Mouse (Mus musculus): ENCODE results near the gene Cox20.
"Not testable (repeated sequence)": the region's sequence is repeated elsewhere in the genome, so short reads cannot be mapped to it uniquely, and the experiment has no call there.

Cox20 gene

DNA sequence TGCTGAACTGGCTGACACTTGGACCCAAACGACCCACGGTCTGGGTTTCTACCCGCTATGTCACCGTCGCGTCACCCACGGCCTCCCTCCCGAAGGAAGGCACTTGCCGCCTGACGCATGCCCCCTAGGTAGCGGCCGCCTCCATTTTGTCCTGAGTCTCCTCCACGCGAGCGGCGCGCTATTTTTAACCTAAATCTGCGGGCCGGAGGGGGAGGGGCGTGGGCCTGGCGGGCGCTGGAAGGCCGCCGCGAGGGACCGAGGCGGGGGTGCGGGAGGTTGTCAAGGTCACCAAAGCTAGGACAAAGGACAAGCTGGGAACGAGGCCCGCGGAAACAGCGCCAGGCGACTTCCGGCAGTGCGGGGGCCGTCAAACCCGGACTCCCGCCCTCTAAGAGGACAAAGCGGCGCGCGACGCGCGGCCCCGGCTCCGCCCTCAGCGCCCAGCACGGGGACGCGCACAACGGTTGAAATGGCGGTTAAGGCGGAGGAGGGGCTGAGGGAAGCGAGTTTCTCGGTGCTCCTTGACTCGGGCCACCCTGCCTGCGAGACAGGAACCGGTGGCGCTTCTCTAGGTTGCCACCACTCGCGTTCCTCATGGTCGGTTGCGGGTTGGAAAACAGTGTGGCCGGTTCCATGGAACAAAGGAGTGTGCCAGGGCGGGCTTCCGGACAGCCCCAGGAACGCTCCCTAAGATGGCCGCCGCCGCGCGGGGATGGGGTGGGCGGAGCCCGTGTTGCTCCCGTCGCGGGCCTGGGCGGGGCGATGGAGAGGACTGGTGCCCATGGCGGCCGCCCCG, at the start of gene Cox20:
Gene Cox20, plus strand, starts transcription at position 742 of the 796 bp plus-strand sequence.
- CTCF ChIA-PET: no interaction called here

DNA sequence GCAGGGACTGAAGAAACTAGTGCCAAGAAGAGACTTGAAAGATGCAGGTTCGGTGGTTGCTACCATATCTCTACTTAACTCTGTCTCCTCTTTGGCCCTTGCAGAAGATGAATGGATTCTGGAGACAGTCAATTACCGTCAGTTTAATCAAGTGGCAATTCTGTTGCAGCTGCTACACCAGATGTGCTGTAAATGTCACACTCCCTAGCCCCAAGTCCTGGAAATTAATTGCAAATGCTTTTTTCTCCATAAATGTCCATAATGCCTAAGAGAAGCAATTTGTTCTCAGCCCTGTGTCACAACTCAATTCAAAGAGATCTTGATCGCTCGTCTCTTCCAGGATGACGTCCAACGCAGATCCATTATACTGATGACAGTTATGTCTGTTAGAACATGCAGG, 48.3 kb upstream of the Cox20 start:
- CTCF ChIA-PET: no interaction called here

DNA sequence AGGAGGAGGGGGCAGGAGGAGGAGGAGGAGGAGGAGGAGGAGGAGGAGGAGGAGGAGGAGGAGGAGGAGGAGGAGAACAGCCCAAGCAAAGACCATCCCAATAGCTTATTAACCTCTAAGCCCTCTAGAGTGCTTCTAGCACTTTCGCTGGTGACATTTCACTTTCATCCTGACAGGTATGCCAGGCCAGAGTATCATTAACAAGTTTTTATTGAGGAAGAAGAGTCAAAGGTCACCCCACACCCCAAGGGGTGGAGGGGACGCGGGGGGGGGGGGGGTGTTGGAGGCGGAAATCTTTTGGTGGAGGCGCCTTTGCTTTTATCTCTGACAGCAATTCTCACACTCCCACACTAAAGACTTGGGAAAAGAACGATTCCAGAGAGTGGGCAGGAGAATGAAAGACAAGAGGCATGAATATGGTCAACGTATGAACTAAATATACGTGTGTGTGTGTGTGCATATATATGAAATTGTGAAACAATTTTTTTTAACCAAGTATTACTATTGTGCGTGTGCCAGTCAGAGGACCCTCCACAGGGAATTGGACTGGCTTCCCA, 43.7 kb upstream of the Cox20 start:
- CTCF ChIA-PET: no interaction called here

DNA sequence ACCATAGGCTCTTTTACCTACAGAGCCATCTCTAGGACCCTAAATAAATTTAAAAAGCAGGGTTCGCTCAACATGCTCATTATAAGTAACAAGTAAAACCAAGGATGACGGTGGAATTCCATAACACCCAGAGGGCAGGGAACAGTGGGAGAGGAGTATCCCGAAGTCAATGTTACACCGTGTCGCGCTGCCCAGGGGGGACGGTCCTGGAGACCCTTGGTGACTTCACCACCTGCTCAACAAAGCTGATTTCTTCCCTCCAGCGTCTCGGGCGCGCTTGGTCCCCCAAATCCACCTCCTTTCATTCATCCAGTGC, 43.2 kb upstream of the Cox20 start:
- CTCF ChIA-PET: no interaction called here

DNA sequence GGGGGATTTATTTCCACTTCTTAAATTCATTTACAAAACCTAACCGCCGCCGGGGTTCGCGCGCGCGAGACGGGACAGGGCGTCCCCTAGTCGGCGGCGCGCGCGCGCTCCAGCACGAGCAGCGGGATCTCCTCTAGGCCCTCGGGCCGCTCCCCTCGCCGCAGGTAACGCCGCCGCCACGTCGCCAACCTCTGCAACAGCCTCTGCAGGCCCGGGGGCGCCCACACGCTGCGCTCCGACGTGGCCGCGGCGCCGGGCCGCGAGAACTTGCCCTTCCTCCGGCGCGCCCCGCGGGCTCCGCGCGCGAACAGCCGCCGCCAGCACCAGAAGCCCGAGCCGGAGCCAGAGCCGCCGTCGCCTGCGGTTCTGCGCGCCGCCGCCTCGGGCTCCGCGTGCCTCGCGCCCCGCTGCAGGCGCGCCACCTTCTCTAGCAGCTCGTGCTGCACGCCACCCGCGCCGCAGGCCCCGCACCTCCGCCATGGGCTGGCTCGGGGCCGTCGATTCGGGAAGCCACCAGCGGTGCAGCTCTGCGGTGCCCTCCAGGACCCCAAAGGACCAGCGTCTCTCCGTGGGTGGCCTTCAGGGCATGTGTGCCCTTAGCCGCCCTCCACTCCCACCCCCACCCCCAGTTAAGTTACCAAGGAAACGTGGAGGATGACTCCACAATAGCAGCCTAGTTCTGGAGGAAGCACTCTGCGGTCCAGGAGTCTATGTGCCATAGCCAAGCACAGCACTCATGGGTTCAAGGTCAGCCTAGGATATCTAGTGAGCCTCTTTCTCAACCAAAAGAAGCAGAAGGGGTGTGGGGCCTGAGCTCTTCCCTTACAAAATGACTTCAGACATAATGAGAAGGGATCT, 42.6 kb upstream of the Cox20 start:
- CTCF ChIA-PET: no interaction called here

DNA sequence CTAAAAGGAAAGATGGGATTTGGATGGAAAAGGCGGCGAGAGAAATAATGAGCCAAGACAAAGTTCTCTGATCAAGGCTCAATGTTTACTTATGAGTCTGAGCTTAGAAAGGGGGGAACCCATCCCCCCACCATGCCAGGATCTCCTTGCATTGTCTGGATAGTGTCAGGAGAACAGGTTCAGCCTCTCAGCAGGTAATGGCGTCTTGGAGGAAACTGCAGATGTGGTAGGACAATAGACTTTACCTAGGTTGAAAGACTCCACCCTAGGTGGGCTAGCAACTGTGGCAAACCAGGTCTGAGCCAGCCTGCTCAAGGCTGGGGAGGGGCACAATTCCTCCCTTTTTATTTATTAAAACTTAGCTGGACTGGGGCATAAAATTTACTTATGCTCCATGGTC, 35.6 kb upstream of the Cox20 start:
- CTCF ChIA-PET: not testable (repeated sequence)

DNA sequence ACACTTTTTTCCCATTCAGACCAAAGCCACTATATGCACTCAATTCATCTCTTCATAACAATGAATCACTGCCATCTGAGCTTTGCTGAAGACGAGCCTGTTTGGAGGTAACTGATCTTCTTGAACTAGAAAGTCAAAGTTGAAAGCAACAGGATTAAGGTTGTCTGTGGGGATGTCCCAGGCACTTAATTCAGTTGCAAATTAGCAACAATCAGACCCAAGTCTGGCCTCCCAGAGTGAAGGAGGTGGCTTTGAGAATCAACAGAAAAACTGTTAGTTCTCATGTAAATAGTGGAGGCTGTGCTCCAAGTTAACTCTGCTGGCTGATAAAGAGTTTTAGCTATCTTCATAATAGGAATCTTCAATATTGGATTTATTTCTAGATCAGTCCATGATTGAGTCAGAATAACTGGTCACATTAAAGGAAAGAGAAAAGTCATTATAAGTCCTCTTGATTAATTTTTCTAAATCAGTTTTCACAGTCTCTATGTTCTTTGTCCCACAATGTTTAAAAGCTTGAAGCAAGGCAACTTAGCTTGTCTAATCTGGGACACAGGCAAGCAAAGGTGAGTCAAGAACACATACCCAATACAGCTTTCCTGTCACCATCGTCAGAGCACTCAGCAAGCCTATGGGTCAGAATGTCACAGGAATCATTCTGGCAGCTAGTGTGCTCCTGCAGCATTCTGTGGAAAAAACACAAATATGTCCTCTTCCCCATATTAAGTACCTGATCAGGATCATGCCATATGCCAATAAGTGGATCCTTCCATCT, 34.8 kb upstream of the Cox20 start:
- CTCF ChIA-PET: interaction anchor here (0.6 kb wide), 1 partner anchor 472 kb away, joined by 7 read pairs; no protein-coding TSS in a partner anchor

DNA sequence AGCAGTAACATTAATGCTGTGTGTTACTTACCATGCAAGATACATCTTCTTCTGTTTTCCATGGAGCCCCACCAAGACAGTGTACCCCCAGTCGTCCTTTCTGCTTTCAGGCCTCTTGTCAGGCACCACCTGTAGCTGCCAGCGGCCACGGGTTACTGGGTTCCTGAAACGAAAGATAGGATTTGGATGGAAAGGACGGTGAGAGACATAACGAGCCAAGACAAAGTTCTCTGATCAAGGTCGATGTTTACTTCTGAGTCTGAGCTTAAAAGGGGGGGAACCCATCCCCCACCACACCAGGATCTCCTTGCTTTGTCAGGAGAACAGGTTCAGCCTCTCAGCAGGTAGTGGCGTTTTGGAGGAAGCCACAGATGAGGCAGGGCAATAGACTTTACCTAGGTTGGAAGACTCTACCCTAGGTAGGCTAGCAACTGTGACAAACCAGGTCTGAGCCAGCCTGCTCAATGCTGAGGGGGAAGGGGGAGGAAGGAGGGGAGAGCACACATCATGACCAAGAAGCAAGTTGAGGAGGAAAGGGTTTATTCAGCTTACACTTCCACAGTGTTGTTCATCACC, 31.2 kb upstream of the Cox20 start:
- CTCF ChIA-PET: no interaction called here

DNA sequence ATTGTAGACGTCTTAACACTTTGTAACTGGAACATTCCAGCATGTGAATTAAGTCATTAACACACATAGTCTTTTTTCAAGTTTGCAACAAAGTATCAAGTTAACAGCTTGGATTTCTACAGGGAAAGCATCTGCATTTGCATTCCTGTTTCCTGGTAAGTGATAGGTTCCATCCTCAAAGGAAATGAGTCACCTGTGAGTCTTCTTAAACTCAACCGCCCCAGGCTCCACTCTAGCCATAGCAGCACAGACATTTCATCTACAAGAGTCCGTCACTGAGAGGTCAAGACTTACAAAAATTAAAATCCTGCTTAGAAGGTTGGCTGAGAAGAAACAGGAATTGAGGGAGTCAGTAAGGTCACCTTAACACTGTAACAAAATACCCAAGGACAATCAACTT, 27.2 kb upstream of the Cox20 start:
- CTCF ChIA-PET: no interaction called here

DNA sequence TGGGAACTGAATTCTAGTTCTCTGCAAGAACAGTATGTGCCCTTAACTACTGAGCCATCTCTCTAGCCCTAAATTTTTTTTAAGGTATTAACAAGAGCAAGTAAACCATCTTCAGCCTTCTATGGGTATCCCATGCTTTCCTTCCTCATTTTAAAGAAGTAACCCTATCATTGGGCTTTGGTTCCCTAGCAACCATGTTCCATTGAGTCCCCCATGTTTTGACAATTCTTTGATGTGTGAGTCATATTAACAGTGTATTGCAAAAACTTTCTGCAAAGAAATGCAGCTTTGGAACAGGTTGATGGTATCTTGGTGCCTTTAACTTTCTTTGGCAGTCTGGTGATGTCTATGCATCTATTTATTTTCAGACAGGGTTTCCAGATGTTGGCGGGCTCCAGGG, 24.9 kb upstream of the Cox20 start:
- CTCF ChIA-PET: no interaction called here

DNA sequence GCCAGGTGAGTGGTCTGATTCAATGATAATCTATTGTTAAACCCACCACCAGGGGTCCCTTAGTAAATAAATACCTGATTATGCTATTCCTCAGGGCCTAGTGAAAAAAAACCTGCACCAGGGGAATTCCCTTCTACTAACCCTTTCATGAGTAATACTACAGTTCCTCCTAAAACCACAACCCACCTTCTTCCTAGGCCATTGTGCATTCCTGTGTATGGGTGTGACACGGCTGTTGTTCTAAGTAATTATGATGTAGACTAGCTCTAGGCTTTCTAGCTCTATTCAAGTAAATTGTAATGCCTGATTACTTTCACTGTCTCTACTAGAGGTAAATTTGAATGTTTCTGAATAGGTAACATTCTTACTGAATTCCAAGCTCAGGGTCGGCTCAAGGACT, 17.7 kb upstream of the Cox20 start:
- CTCF ChIA-PET: not testable (repeated sequence)

DNA sequence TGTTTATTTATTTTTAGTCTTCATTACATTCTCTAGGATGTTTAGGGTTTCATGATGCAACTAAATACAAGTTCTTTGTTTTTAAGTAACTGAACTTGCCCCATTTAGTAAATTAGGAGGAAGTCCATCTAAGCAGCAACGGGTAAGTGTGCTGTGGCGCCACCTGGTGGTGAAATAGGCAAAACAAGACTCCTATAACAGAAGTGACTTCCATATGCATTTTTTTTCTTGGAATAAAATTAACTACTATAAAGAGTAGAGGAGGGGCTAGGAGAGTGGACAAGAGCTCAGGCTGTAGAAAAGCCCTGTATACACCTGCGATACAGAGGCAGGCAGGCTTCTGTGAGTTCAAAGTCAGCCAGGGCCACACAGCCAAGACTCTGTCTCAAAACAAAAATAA, 15.5 kb upstream of the Cox20 start:
- CTCF ChIA-PET: interaction anchor here (0.8 kb wide), 1 partner anchor 62 kb away, joined by 14 read pairs; no protein-coding TSS in a partner anchor

DNA sequence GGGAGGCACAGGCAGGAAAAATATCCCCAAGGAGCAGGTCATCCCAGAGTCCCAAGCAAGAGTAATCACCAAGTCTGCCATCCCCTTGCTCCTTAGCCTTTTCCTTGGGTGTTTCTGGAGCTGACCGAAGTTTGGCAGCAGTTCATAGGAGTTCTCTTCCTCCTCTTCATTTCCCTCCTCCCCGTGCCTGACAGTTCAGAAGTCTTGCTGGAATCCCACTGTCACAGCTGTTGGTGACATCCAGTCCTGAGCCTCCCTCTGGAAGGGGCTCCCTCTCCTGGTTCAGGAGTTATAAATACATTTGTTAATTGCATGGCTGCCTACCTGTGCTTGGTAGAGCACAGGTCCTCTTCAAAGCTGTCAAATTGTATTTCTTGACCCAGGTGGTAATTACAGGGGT, 9.4 kb upstream of the Cox20 start:
- CTCF ChIA-PET: interaction anchor here (0.6 kb wide), 1 partner anchor 98 kb away, joined by 4 read pairs; no protein-coding TSS in a partner anchor

DNA sequence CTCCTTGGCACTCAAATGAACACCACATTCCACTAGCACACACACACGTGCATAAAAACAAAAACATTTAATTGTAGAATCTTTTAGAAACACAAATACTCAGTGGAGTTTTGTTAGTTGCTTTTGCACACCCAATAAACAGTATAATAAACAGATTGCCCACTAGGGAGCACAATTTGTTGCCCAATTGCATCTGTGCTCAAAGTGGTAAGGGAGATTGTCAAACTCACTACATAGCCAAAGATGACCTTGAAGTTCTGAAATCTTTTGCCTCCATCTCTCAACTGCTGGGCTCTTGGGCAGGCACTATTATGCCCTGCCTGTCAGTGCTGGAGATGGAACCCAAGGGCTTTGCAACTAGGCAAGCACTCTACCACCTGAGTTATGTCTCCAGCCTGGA, 8.8 kb upstream of the Cox20 start:
- CTCF ChIA-PET: no interaction called here

DNA sequence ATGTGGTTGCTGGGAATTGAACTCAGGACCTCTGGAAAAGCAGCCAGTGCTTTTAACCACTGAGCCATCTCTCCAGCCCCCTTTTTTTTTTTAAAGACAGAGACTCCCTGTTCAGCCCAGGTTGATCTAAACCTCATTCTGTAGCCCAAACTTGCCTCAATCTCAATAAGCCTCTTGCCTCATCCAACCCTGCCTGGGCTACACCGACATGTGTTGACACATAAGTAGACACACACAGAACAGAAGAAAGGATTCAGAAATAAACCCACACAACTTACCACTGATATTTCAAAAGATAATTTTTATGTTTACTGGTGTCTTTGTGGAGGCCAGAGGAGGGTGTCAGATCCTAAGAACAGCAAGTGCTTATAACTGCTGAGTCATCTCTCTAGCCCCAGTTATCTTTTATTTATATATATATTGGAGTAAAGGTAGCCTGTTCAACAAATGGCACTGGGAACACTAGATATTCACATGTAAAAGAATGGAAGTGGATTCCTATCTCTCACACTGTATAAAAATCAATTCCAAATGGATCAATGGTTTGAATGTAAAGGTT, 5.8 kb upstream of the Cox20 start:
- CTCF ChIA-PET: no interaction called here

DNA sequence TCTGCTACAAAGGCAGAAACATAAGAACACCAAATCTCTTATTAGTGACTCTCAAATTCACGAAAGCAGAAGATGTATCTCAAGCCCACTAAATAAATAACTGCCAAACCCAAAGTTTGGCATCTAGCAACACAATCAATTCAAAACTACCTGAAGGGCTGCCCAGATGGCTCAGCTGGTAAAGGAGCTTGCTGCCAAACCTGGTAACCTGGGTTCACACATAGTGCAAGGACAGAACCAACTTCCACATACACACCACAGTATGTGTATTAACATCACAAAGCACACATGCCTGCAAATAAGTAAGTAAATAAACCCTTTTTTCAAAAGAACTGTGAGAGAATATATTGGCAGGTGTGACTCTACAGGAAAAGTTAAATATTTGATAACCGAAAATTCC, 4.7 kb upstream of the Cox20 start:
- CTCF ChIA-PET: interaction anchor here (0.7 kb wide), 1 partner anchor 83 kb away, joined by 11 read pairs; no protein-coding TSS in a partner anchor

DNA sequence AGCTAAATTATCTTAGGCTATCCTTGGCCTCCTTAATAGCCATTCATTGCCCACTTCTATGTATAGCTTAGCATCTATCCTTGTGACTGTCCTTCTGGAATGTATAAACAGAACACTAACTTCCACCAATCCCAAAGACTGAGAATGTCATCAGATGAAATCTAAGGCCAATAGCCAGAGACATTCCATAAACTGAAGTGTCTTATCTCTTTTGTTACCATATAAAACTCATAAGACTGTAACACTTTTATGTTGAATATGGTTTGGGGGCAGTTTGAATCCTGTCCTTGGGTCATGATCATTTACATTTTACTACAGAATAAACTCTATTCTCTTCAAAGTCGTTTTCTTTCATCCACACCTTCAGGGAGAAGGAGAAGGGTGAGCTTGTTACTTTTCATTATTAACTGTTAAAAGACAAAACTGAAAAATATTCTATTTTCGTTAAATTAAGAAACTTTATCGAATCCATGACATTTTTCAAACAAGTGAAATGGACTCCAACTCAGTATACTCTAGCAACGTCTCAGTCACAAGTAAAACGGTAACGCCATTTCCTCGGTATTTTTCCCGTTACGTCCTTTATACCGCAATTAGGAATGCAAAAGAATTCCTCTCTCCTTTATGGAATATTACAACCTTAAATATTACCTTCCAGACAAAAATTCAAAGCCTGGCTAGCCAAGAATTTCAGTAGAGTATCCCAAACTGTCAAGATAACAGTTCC, 1.5 kb upstream of the Cox20 start:
- CTCF ChIA-PET: interaction anchor here (0.7 kb wide), 1 partner anchor 50 kb away, joined by 5 read pairs; no protein-coding TSS in a partner anchor

DNA sequence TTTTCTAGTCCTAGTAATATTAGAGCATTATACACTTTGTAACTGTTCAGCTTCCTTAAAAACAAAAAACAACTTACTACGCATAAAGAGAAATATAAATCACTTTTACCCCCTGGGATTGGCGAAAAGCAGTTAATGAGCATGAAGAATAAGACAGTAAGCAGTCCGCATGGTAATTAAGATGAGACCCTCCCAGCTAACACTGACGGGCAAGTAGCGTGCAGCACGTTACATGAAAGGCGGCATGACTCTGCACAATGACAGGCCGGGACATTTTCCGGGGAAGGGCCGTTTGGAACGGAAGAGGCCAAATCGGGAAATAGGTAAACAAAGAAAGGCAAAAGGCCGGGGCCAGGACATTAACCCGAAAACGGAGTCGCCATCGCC, 935 bp upstream of the Cox20 start:
- CTCF ChIA-PET: interaction anchor here (0.7 kb wide), 1 partner anchor 49 kb away, joined by 5 read pairs; no protein-coding TSS in a partner anchor

DNA sequence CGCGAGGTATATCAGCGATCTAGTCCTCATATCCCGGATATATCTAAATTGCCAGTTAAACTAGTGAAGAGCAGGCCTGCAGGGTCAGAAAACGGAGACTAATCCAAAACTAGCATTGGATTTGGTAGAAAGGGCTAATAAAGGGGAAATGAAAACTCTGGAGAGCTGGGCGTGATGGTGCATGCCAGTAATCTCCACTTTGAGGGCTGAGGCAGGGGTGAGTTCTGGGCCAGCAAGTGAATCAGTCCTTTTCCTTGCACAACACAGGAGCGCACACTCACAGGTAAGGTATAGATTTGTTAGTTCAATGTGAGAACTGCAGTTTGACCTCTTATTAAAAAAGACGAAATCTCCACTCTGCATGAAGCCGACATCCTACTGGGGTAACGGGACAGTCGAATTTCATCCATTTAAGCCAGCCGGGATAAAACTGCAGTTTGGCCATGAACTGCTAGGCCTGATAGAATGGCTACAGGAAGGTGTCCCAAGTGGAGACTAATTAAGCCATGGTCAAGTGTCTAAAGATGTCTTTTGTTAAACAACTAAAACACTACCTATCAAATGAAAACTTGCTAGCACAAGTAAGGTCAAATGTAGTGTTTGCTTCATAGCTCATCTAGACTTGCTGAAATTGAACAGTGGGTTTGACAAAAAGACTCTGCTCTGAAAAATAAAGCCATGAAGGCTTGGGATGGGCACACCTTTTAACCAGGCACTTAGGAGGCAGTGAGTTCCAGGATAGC, 536 bp downstream of the Cox20 start:
- CTCF ChIA-PET: interaction anchor here (1.5 kb wide), 1 partner anchor 16 kb away, joined by 5 read pairs; no protein-coding TSS in a partner anchor

Measured in spleen, embryonic (tissue).